8 mouse cellular contexts compared by ENCODE assay signal in the genomic region with DNA sequence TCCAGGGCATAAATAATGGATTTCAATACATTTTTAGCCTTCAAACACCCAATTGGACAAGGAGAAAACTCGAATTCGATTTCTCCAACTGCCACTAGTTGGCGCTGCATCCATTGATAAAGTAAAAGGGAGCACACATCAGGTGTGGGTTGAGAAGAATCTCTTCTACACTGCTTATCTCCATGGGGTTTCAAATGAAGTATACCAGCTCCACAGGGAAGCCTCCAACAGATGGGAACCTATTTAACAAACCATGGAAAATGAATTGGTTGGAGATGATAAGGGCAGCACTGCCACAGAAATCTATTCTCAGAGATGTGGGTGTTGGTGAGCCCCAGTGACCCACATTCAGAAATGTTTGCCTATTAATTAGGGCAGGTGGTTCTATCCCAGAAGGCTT.
DNase-seq lines count a peak whose midpoint lies in the region; ATAC-seq and TF ChIP-seq lines count a peak whose summit lies in the region.

No protein-coding gene starts in this region.

- peak; percentile 60 for TF ChIP-seq CTCF in left cerebral cortex, adult 2 months (IDR thresholded peaks at IDR 0.05)

- H3K9ac ChIP-seq in hindbrain, embryonic 14.5 days, result no peak overlapping the region

- peak; percentile 18 to 24 for DNase-seq in cerebellum, adult 18-20 months
- DNase-seq in left cerebral cortex, adult 2 months (ENCODE audit: extremely low spot score in 1 of 2, low spot score in 2 of 2), result peak in 1 of 2 experiments; percentile 14
- DNase-seq in left cerebral cortex, adult 11 months (ENCODE audit: low spot score), result no peak
- peak; percentile 40 for DNase-seq in adrenal gland, postnatal 10 days
- peak; percentile 30 for DNase-seq in hindbrain, embryonic 14.5 days (ENCODE audit: low spot score)
- DNase-seq in urinary bladder, postnatal 36 days (ENCODE audit: low spot score in 2 of 2), result no peak
- DNase-seq in natural killer cell, adult 2 months (ENCODE audit: low spot score in 2 of 2), result no peak

- ATAC-seq in cerebellum, adult (ENCODE audit: insufficient number of reproducible peaks, low FRiP score, low TSS enrichment), result no peak; the same call in 1 of the 2 replicates
- ATAC-seq in hindbrain, embryonic 14.5 days (ENCODE audit: low FRiP score), result no peak

- H3K4me1 ChIP-seq in hindbrain, embryonic 14.5 days (replicated peaks; ENCODE audit: control insufficient read depth, insufficient read depth, low read length), result no peaks in the 10 kb centered on the region

- H3K27me3 ChIP-seq in hindbrain, embryonic 14.5 days (ENCODE audit: control insufficient read depth, insufficient read depth, low read length), result no peaks in the 10 kb centered on the region

- WGBS in hindbrain, embryonic 14.5 days, result 20% methylated on average over 3 of the region's 3 CpGs

- no peak overlapping the region for H3K27ac ChIP-seq in left cerebral cortex, adult 2 months
- no peak overlapping the region for H3K27ac ChIP-seq in hindbrain, embryonic 14.5 days

- no peak overlapping the region for H3K4me3 ChIP-seq in left cerebral cortex, adult 2 months
- no peak overlapping the region for H3K4me3 ChIP-seq in hindbrain, embryonic 14.5 days (replicated peaks; ENCODE audit: low read length)

- H3K4me2 ChIP-seq in hindbrain, embryonic 14.5 days (replicated peaks), result no peak overlapping the region

- intact Hi-C loops in left cerebral cortex, adult 2 months (cut with DNase I), result no loop called here

- no peaks in the 10 kb centered on the region for H3K9me3 ChIP-seq in hindbrain, embryonic 14.5 days (ENCODE audit: control insufficient read depth, low read length)

- no peaks in the 10 kb centered on the region for H3K36me3 ChIP-seq in hindbrain, embryonic 14.5 days (replicated peaks; ENCODE audit: control insufficient read depth, insufficient read depth)

Comparison
In these comparisons a context has a peak if more than half of its experiments do, and no peak if none do; other contexts are left out.
1. DNase-seq: peak in cerebellum, adult 18-20 months (2 of 2), adrenal gland, postnatal 10 days (single experiment) and hindbrain, embryonic 14.5 days (single experiment); none in left cerebral cortex, adult 11 months (single experiment), urinary bladder, postnatal 36 days (0 of 2) and natural killer cell, adult 2 months (0 of 2).